Mouse (Mus musculus): Measurements from ENCODE around the gene Doc2a. TPM values are rescaled to one million over a fixed set of nuclear protein-coding genes. Genes with fewer than 3 reads are reported as not detected.
A peak's percentile ranks its signal among the peaks of the same experiment; 100 is the strongest.
"Not testable (repeated sequence)": the region's sequence is repeated elsewhere in the genome, so short reads cannot be mapped to it uniquely, and the experiment has no call there.

Gene Doc2a
- total RNA-seq, 2 experiments from 2014 or later, result 0.13 to 0.50 TPM

- no peak for DNase-seq (ENCODE audit: low spot score in 2 of 2)
These were observed 16.6 kb downstream of the Doc2a start for GRCm38 (mm10) chr7:126863791-126864190.

- DNase-seq (ENCODE audit: low spot score in 2 of 2), result no peak
These were observed 20.3 kb downstream of the Doc2a start for GRCm38 (mm10) chr7:126867534-126867933.

GRCm38 (mm10) chr7:126868003-126868402 lies 20.8 kb downstream of the Doc2a start:
- no peak for DNase-seq (ENCODE audit: low spot score in 2 of 2)

GRCm38 (mm10) chr7:126869780-126870519 lies 22.7 kb downstream of the Doc2a start:
- no peak for DNase-seq (ENCODE audit: low spot score in 2 of 2)

GRCm38 (mm10) chr7:126870520-126870891 lies 23.3 kb downstream of the Doc2a start:
- DNase-seq (ENCODE audit: low spot score in 2 of 2), result no peak

GRCm38 (mm10) chr7:126877239-126877638 lies 30.0 kb downstream of the Doc2a start:
- no peak for DNase-seq (ENCODE audit: low spot score in 2 of 2)

GRCm38 (mm10) chr7:126881040-126881439 lies 33.8 kb downstream of the Doc2a start:
- no peak for DNase-seq (ENCODE audit: low spot score in 2 of 2)

- no peak for DNase-seq (ENCODE audit: low spot score in 2 of 2)
These were observed 36.5 kb downstream of the Doc2a start for GRCm38 (mm10) chr7:126883731-126884181.

- peak; percentile 97 to 98 for DNase-seq (ENCODE audit: low spot score in 2 of 2)
These were observed 37.3 kb downstream of the Doc2a start, which contains the start of gene Taok2 for GRCm38 (mm10) chr7:126884286-126885164. Gene Taok2 (minus strand): TSS chr7:126884703.

- no peak for DNase-seq (ENCODE audit: low spot score in 2 of 2)
These were observed 40.1 kb downstream of the Doc2a start for GRCm38 (mm10) chr7:126887281-126887680.

GRCm38 (mm10) chr7:126888852-126889251 lies 41.6 kb downstream of the Doc2a start:
- no peak for DNase-seq (ENCODE audit: low spot score in 2 of 2)

- no peak for DNase-seq (ENCODE audit: low spot score in 2 of 2)
These were observed 49.7 kb downstream of the Doc2a start for GRCm38 (mm10) chr7:126896912-126897311.

GRCm38 (mm10) chr7:126897390-126898101 lies 50.3 kb downstream of the Doc2a start:
- DNase-seq (ENCODE audit: low spot score in 2 of 2), result no peak

- peak; percentile 99 for DNase-seq (ENCODE audit: low spot score in 2 of 2)
These were observed 51.1 kb downstream of the Doc2a start for GRCm38 (mm10) chr7:126898102-126898990.

- not testable (repeated sequence) for DNase-seq (ENCODE audit: low spot score in 2 of 2)
These were observed 52.6 kb downstream of the Doc2a start for GRCm38 (mm10) chr7:126899781-126900180.

Other genes starting within 250 kb of the Doc2a start
- 10 to 100 TPM; 13.6 to 26.7 TPM for gene Nupr1, start 216.6 kb upstream of the Doc2a start, total RNA-seq (2021)
- 10 to 100 TPM; 39.6 to 50.1 TPM for gene Sgf29, start 198.1 kb upstream of the Doc2a start, total RNA-seq (2021)
- 10 to 100 TPM; 48.0 to 52.5 TPM for gene Sult1a1, start 171.0 kb upstream of the Doc2a start, total RNA-seq (2021)
- gene Bola2, start 152.0 kb upstream of the Doc2a start, total RNA-seq (2021), result 100 to 1,000 TPM in 1 of 2 experiments, 10 to 100 TPM in 1; 98.7 to 105 TPM
- gene Slx1b, start 151.6 kb upstream of the Doc2a start, total RNA-seq (2021), result 10 to 100 TPM in 1 of 2 experiments, 1 to 10 TPM in 1; 9.9 to 11.1 TPM
- gene Coro1a, start 139.6 kb upstream of the Doc2a start, total RNA-seq (2021), result 10 to 100 TPM; 19.0 to 21.7 TPM
- 100 to 1,000 TPM; 123 to 131 TPM for gene Mapk3, start 87.8 kb upstream of the Doc2a start, total RNA-seq (2021)
- 1 to 10 TPM; 2.7 to 4.3 TPM for gene Gdpd3, start 81.1 kb upstream of the Doc2a start, total RNA-seq (2021)
- gene Ypel3, start 70.5 kb upstream of the Doc2a start, total RNA-seq (2021), result 10 to 100 TPM; 93.7 to 95.0 TPM
- under 1 TPM; 0.53 to 0.64 TPM for gene Tbx6, start 65.9 kb upstream of the Doc2a start, total RNA-seq (2021)
- gene Ppp4c, start 54.9 kb upstream of the Doc2a start, total RNA-seq (2021), result 10 to 100 TPM; 75.4 to 85.9 TPM
- gene Fam57b, start 49.7 kb upstream of the Doc2a start, total RNA-seq (2021), result 10 to 100 TPM; 17.1 to 63.4 TPM
- gene 4930451I11Rik, start 15.8 kb upstream of the Doc2a start, total RNA-seq (2021), result not detected
- gene Hirip3, start 14.6 kb downstream of the Doc2a start, total RNA-seq (2021), result 10 to 100 TPM in 1 of 2 experiments, 1 to 10 TPM in 1; 9.8 to 11.8 TPM
- gene Ino80e, start 15.0 kb downstream of the Doc2a start, total RNA-seq (2021), result 10 to 100 TPM; 38.4 to 42.5 TPM
- 10 to 100 TPM; 67.1 to 70.6 TPM for gene Taok2, start 37.3 kb downstream of the Doc2a start, total RNA-seq (2021)
- 10 to 100 TPM; 30.7 to 32.8 TPM for gene Tmem219, start 75.5 kb downstream of the Doc2a start, total RNA-seq (2021)
- gene Kctd13, start 81.5 kb downstream of the Doc2a start, total RNA-seq (2021), result 10 to 100 TPM; 18.7 to 21.8 TPM
- gene Asphd1, start 102.2 kb downstream of the Doc2a start, total RNA-seq (2021), result 1 to 10 TPM; 1.6 to 1.7 TPM
- 10 to 100 TPM; 46.6 to 84.4 TPM for gene Sez6l2, start 103.1 kb downstream of the Doc2a start, total RNA-seq (2021)
- 10 to 100 TPM; 75.0 to 82.1 TPM for gene Cdipt, start 128.5 kb downstream of the Doc2a start, total RNA-seq (2021)
- under 1 TPM; 0.42 to 0.70 TPM for gene Cdiptos, start 128.7 kb downstream of the Doc2a start, total RNA-seq (2021)
- 100 to 1,000 TPM in 1 of 2 experiments, 10 to 100 TPM in 1; 92.6 to 135 TPM for gene Mvp, start 167.2 kb downstream of the Doc2a start, total RNA-seq (2021)
- 1 to 10 TPM; 1.3 to 3.0 TPM for gene Pagr1b, start 169.1 kb downstream of the Doc2a start, total RNA-seq (2021)
- gene Pagr1a, start 169.9 kb downstream of the Doc2a start, total RNA-seq (2021), result 10 to 100 TPM in 1 of 2 experiments, 1 to 10 TPM in 1; 5.5 to 16.5 TPM
- 10 to 100 TPM; 12.9 to 27.0 TPM for gene Gm42742, start 173.7 kb downstream of the Doc2a start, total RNA-seq (2021)
- gene Prrt2, start 173.8 kb downstream of the Doc2a start, total RNA-seq (2021), result 1 to 10 TPM; 3.7 to 4.4 TPM
- 100 to 1,000 TPM in 1 of 2 experiments, 10 to 100 TPM in 1; 86.0 to 132 TPM for gene Maz, start 179.6 kb downstream of the Doc2a start, total RNA-seq (2021)
- gene Kif22, start 195.1 kb downstream of the Doc2a start, total RNA-seq (2021), result 1 to 10 TPM; 1.7 to 2.4 TPM
- gene Zg16, start 239.9 kb downstream of the Doc2a start, total RNA-seq (2021), result not detected
- gene AI467606, start 243.9 kb downstream of the Doc2a start, total RNA-seq (2021), result 1 to 10 TPM in 1 of 2 experiments, under 1 TPM in 1; 0.96 to 1.6 TPM

Data from adrenal gland, adult 18-20 months (tissue).